Mouse (Mus musculus) liver, adult 2 months (tissue): ENCODE data around the gene Sipa1l3. TPM values are rescaled to one million over a fixed set of nuclear protein-coding genes. Genes with fewer than 3 reads are reported as not detected.

Source experiments
- DNase-seq: peaks from one replicate; pipeline ENCODE4 v3.0.0-alpha.2; 2011; ENCODE audit warnings: low read depth, low spot score; ENCODE audit errors: extremely low read depth
- H3K27ac ChIP-seq: fragments of 200-500 bp; replicated peaks from 2 replicates; pipeline ENCODE4 v1.5.1; 2012; ENCODE audit warnings: low read depth, mild to moderate bottlenecking, control low read depth, inconsistent platforms, low read length; ENCODE audit not compliant: insufficient read depth
- H3K27me3 ChIP-seq: fragments of 200-500 bp; 2 replicates; pipeline ENCODE4 v1.6.1; 2012; ENCODE audit warnings: mild to moderate bottlenecking, moderate library complexity, low read length, inconsistent platforms; ENCODE audit not compliant: control insufficient read depth, insufficient read depth
- H3K36me3 ChIP-seq: fragments of 200-500 bp; 2 replicates; pipeline ENCODE4 v1.6.1; 2012; ENCODE audit warnings: low read length, inconsistent platforms; ENCODE audit not compliant: control insufficient read depth, insufficient read depth
- H3K4me1 ChIP-seq: fragments of 200-500 bp; 2 replicates; pipeline ENCODE4 v1.6.1; 2011; ENCODE audit warnings: low read length; ENCODE audit not compliant: control insufficient read depth, insufficient read depth
- H3K4me3 ChIP-seq: fragments of 200-500 bp; 2 replicates; pipeline ENCODE4 v1.5.1; 2011; ENCODE audit warnings: low read depth, mild to moderate bottlenecking, control low read depth, low read length, moderate library complexity; ENCODE audit not compliant: insufficient read depth
- H3K79me2 ChIP-seq: fragments of 200-500 bp; 2 replicates; pipeline ENCODE4 v1.6.1; 2012; ENCODE audit warnings: inconsistent platforms, mild to moderate bottlenecking, low read length, moderate library complexity; ENCODE audit not compliant: control insufficient read depth, insufficient read depth
- H3K9ac ChIP-seq: fragments of 200-500 bp; 2 replicates; pipeline ENCODE4 v1.6.1; 2012; ENCODE audit warnings: low read depth, mild to moderate bottlenecking, control low read depth, inconsistent platforms, low read length
- CTCF ChIP-seq: fragments of 200-500 bp; IDR thresholded peaks from 2 replicates; pipeline ENCODE4 v1.5.1; 2011; ENCODE audit warnings: low read depth, low read length, control low read depth
- POLR2A ChIP-seq: fragments of 200-500 bp; IDR thresholded peaks from 2 replicates; pipeline ENCODE4 v1.6.1; 2011; ENCODE audit warnings: low read length, control low read depth; ENCODE audit not compliant: insufficient read depth; ENCODE audit errors: extremely low read depth
- WGBS: fragments of 180-500 bp; shearing (Covaris S2); methylation state at CpG from one replicate; pipeline ENCODE4 v1.1.7; 2018; 5-methylcytosine and 5-hydroxymethylcytosine counted together
- polyA plus RNA-seq: library from polyadenylated mRNA; depleted of rRNA; stranded (reverse); fragments of >200 nt; gene quantifications from 2 replicates; pipeline ENCODE4 v1.2.3, GENCODE M21; 2012
- total RNA-seq: library from RNA; depleted of rRNA; stranded (reverse); fragments of >200 nt; gene quantifications from 2 replicates; pipeline ENCODE4 v1.2.3, GENCODE M21; 2014

The Sipa1l3 gene
- total and polyA plus RNA-seq, 2 experiments, result 3.1 to 6.5 TPM

- Histone ChIP-seq H3K27me3 (no peaks in the 10 kb centered on the region), H3K79me2 (peaks cover 12% of the 10 kb centered on the region; the same call in 1 of the 2 replicates), H3K27ac (no peak overlapping the region), H3K36me3 (no peaks in the 10 kb centered on the region), H3K9ac (no peak overlapping the region), H3K4me3 (no peak overlapping the region), H3K4me1 (no peaks in the 10 kb centered on the region; the same call in 1 of the 2 replicates)
- WGBS, result 70% methylated on average over 3 of the region's 3 CpGs
- TF ChIP-seq CTCF (no peak), POLR2A (no peak)
- peak; percentile 34 for DNase-seq
These were observed 26.6 kb downstream of the Sipa1l3 start for GRCm38 (mm10) chr7:29491861-29492260.

GRCm38 (mm10) chr7:29491471-29491755, 27.0 kb downstream of the Sipa1l3 start:
- no peak for DNase-seq
- Histone ChIP-seq H3K4me3 (no peak overlapping the region), H3K27ac (no peak overlapping the region), H3K4me1 (no peaks in the 10 kb centered on the region; the same call in 1 of the 2 replicates), H3K79me2 (peaks cover 12% of the 10 kb centered on the region; the same call in 1 of the 2 replicates), H3K36me3 (no peaks in the 10 kb centered on the region), H3K9ac (no peak overlapping the region), H3K27me3 (no peaks in the 10 kb centered on the region)
- 64% methylated on average over 3 of the region's 3 CpGs for WGBS
- no peak for TF ChIP-seq POLR2A

GRCm38 (mm10) chr7:29490704-29491470, 27.6 kb downstream of the Sipa1l3 start:
- no peaks in the 10 kb centered on the region; the same call in 1 of the 2 replicates for H3K4me1 ChIP-seq
- H3K4me3 ChIP-seq, result no peak overlapping the region
- H3K79me2 ChIP-seq, result peaks cover 7% of the 10 kb centered on the region; the same call in 1 of the 2 replicates
- no peak overlapping the region for H3K9ac ChIP-seq
- no peaks in the 10 kb centered on the region for H3K27me3 ChIP-seq
- DNase-seq, result peak; percentile 43
- TF ChIP-seq POLR2A (no peak), CTCF (no peak)
- H3K36me3 ChIP-seq, result no peaks in the 10 kb centered on the region
- H3K27ac ChIP-seq, result no peak overlapping the region
- 82% methylated on average over 8 of the region's 8 CpGs for WGBS

GRCm38 (mm10) chr7:29489851-29490250, 28.6 kb downstream of the Sipa1l3 start:
- H3K27me3 ChIP-seq, result no peaks in the 10 kb centered on the region
- no peak overlapping the region for H3K27ac ChIP-seq
- TF ChIP-seq CTCF (no peak), POLR2A (no peak)
- no peaks in the 10 kb centered on the region for H3K36me3 ChIP-seq
- no peak for DNase-seq
- H3K9ac ChIP-seq, result no peak overlapping the region
- WGBS, result 70% methylated on average over 7 of the region's 7 CpGs
- no peak overlapping the region for H3K4me3 ChIP-seq
- no peaks in the 10 kb centered on the region; the same call in 1 of the 2 replicates for H3K79me2 ChIP-seq
- H3K4me1 ChIP-seq, result no peaks in the 10 kb centered on the region; the same call in 1 of the 2 replicates

GRCm38 (mm10) chr7:29489364-29489763, 29.1 kb downstream of the Sipa1l3 start:
- Histone ChIP-seq H3K27ac (no peak overlapping the region), H3K27me3 (no peaks in the 10 kb centered on the region), H3K4me3 (no peak overlapping the region), H3K79me2 (no peaks in the 10 kb centered on the region; the same call in 1 of the 2 replicates), H3K4me1 (no peaks in the 10 kb centered on the region; the same call in 1 of the 2 replicates), H3K9ac (no peak overlapping the region), H3K36me3 (no peaks in the 10 kb centered on the region)
- TF ChIP-seq POLR2A (no peak), CTCF (no peak)
- 73% methylated on average over 3 of the region's 3 CpGs for WGBS
- no peak for DNase-seq

- H3K79me2 ChIP-seq, result peaks cover 8% of the 10 kb centered on the region; the same call in 1 of the 2 replicates
- no peaks in the 10 kb centered on the region for H3K36me3 ChIP-seq
- TF ChIP-seq POLR2A (no peak), CTCF (no peak)
- H3K27me3 ChIP-seq, result no peaks in the 10 kb centered on the region
- H3K9ac ChIP-seq, result no peak overlapping the region
- no peak overlapping the region for H3K4me3 ChIP-seq
- no peak for DNase-seq
- WGBS, result 96% methylated on average over 3 of the region's 3 CpGs
- H3K4me1 ChIP-seq, result no peaks in the 10 kb centered on the region; the same call in 1 of the 2 replicates
- no peak overlapping the region for H3K27ac ChIP-seq
These were observed 31.7 kb downstream of the Sipa1l3 start for GRCm38 (mm10) chr7:29486753-29487152.
